Mouse (Mus musculus): ENCODE data around the gene Gne. TPM values are rescaled to one million over a fixed set of nuclear protein-coding genes. Genes with fewer than 3 reads are reported as not detected.

Gene Gne
- total RNA-seq, 2 experiments from 2014 or later, result 42.9 to 49.7 TPM

DNA sequence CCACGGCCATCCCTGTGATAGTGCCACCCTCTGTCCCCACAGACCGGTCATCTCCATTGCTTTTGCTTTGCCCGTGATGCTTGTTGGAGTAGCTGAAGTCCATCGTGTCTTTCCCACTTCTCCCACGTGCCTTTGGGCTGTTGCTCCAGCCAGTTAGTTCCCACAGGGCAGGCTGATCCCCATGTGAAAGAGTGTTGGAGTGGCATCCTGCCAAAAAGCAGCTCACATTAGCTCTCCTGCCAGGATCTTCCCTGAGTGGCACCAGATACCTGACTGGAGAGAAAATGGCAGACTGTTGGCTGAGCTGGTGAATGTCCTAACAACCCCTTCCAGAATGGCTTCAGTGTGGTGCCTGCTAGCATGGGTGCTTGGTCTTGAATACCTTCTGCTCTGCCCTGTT is 52.5 kb downstream of the Gne start:
- intact Hi-C loops (cut with DNase I), result no loop called here
- peak in 1 of 2 experiments; percentile 31 for DNase-seq (ENCODE audit: low spot score in 2 of 2)

DNA sequence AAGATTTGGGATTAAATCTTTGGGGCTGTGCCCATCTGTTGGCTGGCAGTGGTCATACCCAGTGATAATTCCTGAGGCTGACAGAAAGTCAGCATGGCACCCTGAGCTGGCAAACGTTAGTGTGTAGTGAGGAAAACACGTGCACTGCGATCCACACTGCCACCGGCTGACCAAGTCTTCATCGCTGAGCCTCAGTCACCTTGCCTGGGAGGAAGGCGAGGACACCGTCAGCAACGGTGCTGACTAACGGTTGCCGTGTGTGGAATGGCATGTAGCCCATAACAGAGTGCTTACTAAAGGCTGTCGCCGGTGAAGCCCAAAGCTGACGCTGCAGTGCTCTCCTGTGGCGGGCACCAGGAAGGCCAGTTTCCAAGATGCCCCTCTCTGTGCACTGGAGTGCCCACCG is 54.3 kb downstream of the Gne start:
- intact Hi-C loops (cut with DNase I), result no loop called here
- peak in 1 of 2 experiments; percentile 44 for DNase-seq (ENCODE audit: low spot score in 2 of 2)

DNA sequence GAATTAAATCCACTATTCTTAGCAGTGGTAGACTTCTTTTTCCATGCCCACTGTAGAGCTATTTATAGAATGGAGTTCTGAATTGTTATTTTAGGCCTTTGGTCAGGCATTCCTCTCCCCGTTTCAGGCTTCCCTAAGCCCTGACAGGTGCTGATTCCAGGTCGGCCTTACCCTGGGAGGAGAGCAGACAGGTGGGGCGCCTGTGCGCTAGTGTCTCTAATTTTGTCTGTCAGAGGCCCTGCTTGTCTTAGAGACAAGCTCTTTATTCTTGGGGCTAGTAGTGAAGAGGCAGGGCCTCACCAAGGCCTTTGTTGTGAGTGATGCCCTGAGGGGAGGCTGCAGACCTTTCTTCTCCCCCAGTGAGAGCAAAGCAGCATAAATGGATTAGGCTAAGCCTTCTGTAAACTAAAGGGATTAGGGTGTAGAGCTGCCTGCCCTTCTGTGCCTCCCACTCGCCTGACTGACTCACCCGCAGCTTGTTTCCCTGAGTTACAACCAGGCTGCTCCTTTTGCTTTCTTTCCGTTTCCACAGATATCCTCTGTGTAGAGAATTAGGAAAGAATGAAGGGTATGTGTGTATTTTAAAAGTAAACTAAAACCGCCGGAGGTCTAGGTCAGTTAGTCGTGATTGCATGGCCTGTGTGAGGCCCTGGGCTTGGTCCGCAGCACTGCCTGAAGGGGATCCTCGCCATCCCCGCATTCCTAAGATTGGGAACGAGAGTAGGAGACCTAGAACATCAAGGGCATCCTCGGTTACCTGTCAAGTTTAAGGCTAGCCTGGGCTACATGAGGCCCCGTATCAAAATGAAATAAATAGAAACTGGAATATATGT is 55.5 kb downstream of the Gne start:
- peak; percentile 46 to 79 for DNase-seq (ENCODE audit: low spot score in 2 of 2)
- intact Hi-C loops (cut with DNase I), result no loop called here

DNA sequence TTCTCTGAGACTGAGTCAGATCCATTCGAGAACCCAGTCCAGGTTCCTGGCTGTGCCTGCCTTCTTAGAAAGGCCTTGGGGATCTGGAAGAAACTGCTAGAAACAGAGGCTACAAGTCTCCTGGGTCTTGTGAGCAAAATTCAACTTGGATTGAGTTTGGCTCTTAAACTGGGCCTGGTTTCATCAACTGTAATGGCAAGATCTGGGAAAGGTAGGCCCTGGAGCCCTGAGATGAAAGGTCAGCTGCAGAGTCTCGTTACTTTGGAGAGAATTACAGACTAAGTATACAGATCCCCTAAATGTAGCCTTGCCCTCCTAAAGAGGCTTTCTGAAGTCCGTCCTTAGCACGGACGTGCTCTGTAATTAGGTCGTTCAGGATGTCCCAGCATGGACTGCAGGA is 58.4 kb downstream of the Gne start:
- intact Hi-C loops (cut with DNase I), result no loop called here
- DNase-seq (ENCODE audit: low spot score in 2 of 2), result no peak

DNA sequence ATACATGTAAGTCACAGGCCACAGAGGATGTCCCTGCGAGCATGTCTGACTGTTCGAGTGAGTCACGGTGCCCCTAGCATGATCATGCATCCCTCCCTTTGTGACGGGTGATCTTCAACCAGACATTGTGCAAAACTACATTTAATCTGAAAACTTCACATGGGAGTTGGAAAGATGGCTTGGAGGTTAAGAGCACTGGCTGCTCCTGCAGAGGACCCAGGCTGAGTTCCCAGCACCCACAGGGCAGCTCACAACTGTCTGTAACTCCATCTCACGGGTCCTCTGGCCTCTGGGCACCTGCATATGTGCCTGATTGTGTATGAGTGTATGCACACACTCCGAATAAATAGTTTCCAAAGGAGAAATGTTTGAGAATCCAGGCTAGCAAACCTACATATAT is 59.7 kb downstream of the Gne start:
- no peak for DNase-seq (ENCODE audit: low spot score in 2 of 2)

DNA sequence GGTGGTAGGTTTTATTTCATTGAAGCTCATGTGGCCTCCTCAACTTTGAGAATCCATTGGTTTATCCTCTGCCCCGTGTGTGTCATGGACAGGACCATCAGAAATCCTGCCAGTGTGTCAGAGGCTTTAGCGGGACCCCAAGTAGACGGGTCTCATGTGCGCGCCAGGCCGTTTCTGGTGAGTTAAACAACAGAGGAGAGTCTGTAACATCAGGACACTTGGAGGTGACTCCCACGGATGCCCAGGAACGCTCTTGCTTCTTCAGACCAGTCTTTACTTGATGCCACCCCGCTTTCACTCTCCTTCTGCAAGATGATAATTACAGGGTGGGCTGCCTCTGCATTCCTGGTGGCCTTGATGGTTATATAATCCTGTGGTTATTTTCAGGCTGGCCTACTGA is 60.3 kb downstream of the Gne start:
- no peak for DNase-seq (ENCODE audit: low spot score in 2 of 2)
- intact Hi-C loops (cut with DNase I), result no loop called here

More for the DNA sequence above, 59.7 kb downstream of the Gne start:
- intact Hi-C loops (cut with DNase I), result no loop called here

DNA sequence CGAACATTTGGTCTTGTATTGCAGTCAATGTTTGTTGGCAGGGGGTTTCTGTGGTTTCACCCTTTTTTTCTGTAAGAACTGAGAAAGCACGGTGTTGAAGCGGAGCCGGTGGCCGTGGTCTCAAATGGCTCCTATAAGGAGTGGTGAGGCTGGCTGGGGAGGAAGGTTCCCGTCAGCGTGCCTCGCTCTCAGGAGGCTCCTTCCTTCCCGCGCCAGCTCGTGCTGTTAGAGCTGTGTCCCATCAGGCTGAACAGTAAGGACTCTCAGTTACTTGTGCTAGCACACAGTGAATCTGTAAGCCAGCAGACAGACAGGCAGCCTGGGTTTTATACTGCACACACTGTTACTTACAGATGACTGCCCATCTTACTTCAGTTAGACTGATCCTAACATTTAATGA is 61.2 kb downstream of the Gne start:
- DNase-seq (ENCODE audit: low spot score in 2 of 2), result no peak
- intact Hi-C loops (cut with DNase I), result no loop called here

DNA sequence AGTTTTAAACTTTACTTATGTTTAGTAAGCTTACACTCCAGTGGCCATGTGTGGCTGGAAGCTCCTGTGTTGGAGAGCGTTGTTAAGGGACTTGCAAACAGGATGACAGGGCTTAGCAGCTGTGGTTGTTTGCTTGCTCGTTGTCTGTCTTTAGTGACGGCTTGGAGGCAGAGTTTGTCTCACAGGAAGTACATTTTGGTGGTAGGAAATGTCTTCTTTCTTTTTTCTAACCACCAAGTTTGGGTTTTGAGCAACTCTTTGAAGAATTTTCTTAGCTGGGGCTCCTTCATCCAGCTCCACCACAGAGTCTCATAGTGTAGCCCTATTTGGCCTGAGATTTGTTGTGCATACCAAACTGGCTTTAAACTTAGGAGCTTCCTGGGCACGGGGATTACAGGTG is 61.7 kb downstream of the Gne start:
- no peak for DNase-seq (ENCODE audit: low spot score in 2 of 2)
- intact Hi-C loops (cut with DNase I), result no loop called here

DNA sequence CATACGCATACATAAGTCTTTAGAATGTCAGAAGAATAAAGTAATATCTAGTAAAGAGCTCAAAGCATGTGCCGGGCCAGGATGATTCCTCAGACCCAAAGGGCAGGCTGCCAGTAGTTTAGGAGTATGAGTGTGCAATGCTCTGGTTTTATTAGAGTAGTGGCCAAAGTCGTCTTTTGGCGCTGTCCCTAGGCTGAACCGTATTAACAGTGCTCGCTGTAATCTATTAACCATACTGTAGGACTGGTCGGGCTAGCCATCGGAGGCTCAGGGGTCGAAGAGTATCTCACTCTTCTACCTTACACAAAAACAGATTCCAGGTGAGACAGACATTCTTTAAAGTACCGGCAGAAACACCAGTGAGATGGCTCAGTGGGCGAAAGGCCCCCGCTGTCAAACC is 67.2 kb downstream of the Gne start:
- DNase-seq (ENCODE audit: low spot score in 2 of 2), result no peak
- intact Hi-C loops (cut with DNase I), result no loop called here

DNA sequence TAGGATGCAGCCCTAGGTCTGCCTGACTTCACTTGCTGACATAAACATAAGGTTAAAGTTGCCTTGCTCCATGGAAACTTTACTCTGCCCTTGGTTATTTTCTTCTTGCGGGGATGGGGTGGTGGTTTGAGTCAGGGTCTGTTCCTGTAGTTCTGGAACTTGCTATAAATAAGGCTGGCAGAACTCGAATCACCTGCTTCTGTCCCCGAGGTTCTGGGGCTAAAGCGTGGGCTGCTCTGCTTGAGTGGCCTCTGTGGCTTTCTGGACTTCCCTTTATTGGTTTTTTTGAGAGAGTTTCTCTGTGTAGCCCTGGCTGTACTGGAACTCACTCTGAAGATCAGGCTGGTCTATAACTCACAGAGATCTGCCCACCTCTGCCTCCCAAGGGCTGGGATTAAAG is 67.9 kb downstream of the Gne start:
- intact Hi-C loops (cut with DNase I), result no loop called here
- DNase-seq (ENCODE audit: low spot score in 2 of 2), result no peak

DNA sequence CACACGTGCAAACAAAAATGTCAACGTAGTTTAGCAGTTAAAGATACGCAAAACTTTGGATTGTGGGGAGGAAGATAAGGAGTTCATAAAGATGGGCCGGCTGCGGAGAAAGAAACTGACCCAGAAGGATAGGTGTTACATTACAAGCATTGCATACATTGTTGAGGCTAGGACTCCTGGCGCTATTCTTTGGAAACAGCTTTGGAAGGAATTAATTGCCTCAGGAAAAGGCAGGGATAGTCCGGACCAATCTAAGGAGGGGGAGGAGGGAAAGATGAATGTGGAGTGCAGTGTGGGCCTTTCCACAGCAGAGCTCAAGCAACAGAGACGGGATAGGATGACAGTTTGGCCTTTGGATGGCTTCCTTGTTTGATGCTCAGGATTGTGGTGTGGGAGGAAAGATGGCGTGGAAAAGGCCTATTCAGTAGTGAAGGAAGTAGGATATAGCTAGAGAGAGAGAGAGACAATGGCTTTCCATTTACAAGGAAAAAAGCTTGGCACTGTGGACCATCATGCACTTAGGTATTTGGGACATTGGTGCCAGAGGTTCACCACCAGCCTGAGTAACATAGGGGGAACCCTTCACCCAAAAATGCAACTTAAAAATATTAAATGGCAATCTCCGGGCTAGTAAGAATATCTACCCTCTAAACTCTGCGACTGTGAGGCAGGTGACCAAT is 70.4 kb downstream of the Gne start:
- DNase-seq (ENCODE audit: low spot score in 2 of 2), result no peak
- intact Hi-C loops (cut with DNase I), result no loop called here

DNA sequence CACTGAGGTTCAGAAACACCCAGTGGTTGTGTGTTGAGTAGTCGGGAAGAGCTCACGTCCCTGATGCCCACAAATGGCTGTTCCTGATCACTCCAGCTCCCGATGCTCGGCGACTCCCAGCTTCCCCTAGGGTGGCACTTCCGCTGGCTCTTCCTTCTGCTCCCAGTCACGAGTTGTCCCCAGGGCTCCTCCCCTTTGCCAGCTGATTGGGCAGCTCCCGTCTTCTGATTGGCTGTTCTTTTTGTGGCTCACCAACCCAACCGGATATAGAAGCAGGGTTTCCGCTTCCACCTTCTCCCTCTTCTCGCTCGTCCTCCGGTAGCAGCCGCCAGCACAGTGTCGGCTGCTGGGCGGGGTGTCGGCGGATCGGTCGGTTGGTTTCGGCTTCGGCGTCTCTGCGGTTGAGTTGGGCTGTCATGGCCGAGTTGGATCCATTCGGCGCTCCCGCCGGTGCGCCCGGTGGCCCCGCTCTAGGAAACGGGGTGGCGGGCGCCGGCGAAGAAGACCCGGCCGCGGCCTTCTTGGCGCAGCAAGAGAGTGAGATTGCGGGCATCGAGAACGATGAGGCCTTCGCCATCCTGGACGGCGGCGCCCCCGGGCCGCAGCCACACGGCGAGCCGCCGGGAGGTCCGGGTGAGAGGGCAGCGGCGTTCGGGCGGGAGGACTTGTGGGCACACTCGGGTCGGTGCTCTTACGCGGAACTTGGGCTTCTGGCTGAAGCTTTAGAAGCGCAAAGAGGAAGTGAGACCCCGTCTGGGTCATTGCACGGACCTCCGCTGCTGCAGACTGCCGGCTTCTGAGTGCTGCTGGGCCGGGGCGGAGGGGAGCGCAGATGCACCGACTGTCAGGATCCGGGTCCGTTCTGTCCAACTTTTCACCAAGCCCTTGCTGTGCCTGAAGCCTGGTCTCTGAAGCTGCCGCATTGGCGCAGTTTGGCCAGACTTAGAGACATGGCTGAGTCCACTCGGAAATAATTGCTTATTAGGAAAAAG is 71.3 kb downstream of the Gne start:
- peak; percentile 92 to 98 for DNase-seq (ENCODE audit: low spot score in 2 of 2)
- intact Hi-C loops (cut with DNase I), result no loop called here

DNA sequence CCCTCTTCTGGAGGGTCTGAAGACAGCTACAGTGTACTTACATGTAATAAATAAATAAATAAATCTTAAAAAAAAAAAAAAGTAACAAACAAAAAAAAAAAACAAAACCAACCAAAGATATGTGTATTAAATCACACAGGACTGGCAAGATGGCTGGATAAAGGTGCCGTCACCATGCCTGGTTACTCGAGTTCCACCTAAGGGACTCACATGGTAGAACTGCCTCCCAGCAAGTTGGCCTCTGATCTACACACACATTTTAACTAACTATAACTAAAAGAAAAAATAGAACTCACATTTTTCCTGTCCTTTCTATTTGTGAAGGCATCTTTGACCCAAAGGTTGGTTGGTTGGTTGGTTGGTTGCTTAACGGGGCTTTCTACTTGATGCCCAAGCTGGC is 72.2 kb downstream of the Gne start:
- intact Hi-C loops (cut with DNase I), result no loop called here
- no peak for DNase-seq (ENCODE audit: low spot score in 2 of 2)

DNA sequence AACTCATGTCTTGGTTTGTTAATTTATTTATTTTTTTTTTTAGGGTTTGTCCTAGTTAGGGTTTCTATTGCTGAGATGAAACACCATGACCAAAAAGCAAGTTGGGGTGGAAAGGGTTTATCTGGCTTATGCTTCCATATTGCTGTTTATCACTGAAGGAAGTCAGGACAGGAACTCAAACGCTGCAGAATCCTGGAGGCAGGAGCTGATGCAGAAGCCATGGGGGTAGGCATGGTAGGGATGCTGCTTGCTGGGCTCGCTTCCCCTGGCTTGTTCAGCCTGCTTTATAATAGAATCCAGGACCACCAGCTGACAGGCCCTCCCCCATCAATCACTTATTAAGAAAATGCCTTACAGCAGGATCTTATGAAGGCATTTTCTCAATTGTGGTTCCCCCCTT is 73.1 kb downstream of the Gne start:
- intact Hi-C loops (cut with DNase I), result no loop called here
- DNase-seq (ENCODE audit: low spot score in 2 of 2), result no peak

DNA sequence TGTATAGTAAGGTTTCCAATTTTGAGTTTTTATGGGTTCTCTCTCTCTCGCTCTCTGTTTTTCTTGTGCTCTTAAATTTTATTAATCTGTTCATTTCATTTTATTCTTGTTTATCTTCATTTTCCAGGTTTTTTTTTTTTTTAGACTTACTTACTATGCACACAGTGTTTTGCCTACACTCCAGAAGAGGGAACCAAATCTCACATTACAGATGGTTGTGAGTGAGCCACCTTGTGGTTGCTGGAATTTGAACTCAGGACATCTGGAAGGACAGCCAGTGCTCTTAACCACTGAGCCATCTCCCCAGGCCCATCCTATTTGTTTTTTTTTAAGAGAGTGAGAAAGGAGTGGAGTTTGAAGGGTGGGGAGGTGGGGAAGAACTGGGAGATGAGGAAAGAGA is 73.8 kb downstream of the Gne start:
- intact Hi-C loops (cut with DNase I), result no loop called here
- DNase-seq (ENCODE audit: low spot score in 2 of 2), result no peak

DNA sequence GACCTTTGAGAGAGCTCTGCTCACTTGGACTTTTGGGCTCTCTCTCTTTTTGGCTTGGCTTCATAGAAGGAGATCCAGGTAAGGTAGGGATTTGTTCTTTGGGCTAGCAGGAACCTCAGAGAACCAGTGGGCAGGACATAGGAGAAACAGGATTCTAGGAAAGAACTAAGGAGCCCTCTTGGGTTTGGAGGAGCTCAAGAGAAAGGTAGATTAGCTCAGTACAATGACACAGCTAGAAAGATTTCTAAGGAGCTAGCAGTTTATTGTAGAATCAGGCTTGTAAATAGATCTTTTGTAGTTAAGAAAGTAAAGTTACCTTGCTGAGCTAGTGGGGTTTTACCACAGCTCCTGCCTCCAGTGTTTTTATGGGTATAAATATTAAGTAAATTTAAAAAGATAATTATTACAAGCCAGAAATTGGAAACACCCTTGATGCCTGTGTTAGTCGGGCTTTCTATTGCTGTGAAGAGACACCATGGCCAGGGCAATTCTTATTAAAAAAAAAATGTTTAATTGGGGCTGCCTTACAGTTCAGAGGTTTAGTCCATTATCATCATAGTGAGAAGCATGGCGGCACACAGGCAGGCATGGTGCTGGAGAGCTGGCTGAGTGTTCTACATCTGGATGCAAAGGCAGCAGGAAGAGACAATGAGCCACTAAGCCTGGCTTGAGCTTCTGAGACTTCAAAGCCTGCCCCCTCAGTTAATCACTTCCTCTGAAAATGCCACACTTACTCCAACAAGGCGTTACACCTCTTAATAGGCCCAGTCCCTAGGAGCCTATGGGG is 79.2 kb downstream of the Gne start:
- intact Hi-C loops (cut with DNase I), result no loop called here
- DNase-seq (ENCODE audit: low spot score in 2 of 2), result no peak

DNA sequence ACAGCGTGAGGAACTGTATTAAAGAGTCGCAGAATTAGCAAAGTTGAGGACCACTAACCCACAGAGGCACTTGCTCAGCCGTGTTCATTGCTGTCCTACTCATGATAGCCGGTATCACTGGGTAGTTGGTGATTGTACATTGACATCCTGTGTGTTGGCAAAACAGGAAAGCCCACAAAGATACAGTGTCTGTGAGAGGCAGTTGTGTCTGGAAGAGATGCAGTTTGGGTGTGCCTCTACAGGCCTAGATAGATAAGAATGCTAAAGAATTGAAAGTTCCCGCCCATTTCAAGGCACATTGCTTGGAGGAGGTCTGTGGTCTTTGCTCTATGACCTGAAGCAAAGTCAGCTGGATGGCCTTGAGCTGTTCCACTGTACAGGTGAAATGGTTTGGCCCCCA is 79.9 kb downstream of the Gne start, which contains the start of gene Clta:
TSS of gene Clta (plus strand) at position 327 of the 400 bp plus-strand sequence.
- intact Hi-C loops (cut with DNase I), result no loop called here
- no peak for DNase-seq (ENCODE audit: low spot score in 2 of 2)

DNA sequence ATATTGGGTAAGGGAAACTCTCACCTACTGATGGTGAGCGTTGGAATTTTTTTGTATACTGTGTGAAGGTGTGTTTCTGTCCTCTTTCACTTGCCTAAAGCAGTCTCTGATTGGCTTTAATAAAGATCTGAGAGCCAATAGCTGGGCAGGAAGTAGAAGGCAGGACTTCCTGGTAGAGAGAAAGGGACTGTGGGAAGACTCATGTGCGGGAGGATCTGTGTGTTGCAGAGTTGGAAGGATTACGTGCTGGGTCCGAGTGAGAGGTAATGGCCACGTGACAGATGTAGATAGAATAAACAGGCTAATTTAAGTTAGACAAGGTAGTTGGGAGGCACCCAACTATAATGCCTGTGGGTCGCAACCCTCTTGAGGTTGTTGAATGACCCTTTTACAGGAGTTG is 80.4 kb downstream of the Gne start:
- no peak for DNase-seq (ENCODE audit: low spot score in 2 of 2)
- intact Hi-C loops (cut with DNase I), result no loop called here

DNA sequence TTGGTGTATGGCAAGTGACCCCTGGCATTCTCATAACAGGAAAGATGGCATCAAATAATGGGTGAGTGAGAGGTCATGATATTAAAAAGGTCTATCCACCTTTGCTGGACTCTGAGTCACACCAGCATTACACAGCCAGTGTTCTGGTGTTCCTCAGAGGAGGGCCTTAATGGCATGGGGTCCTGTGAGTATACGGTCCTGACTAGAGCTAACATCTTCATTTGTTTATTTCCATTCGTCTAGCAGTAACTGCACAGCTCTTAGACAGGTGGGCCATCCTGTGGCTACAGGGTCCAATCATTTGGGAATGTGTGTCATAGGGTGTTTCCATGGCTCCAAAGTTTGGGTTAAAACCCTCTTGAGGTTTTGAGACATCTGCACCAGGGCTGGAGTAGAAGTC is 89.6 kb downstream of the Gne start:
- intact Hi-C loops (cut with DNase I), result no loop called here
- DNase-seq (ENCODE audit: low spot score in 2 of 2), result no peak
